Mouse (Mus musculus) myocyte (in vitro differentiated cells): ENCODE measurements at regions not wholly inside any gene's neighbourhood (a gene's known extent, or its start where the extent isn't known, plus 50 kb on each side); places are given as distances from the start of the nearest gene placed in this dataset.

Experiments used
- CEBPB ChIP-seq: IDR thresholded peaks from 2 replicates; pipeline ENCODE4 v1.6.1; 2011; ENCODE audit warnings: mild to moderate bottlenecking, moderate library complexity; ENCODE audit not compliant: poor library complexity, insufficient read depth, severe bottlenecking
- E2F4 ChIP-seq: IDR thresholded peaks from one replicate; pipeline ENCODE4 v1.6.1; 2011; ENCODE audit warnings: mild to moderate bottlenecking, control low read depth, moderate library complexity; ENCODE audit not compliant: insufficient read depth
- MAX ChIP-seq: IDR thresholded peaks from one replicate; pipeline ENCODE4 v1.6.1; 2011; ENCODE audit warnings: low read depth, mild to moderate bottlenecking, control low read depth
- MYOD1 ChIP-seq, 3 experiments: IDR thresholded peaks; one replicate each; pipeline ENCODE4 v1.6.1; 2011; ENCODE audit warnings: control low read depth in 2 of 3, low read depth in 2 of 3, mild to moderate bottlenecking in 2 of 3, moderate library complexity in 1 of 3; ENCODE audit not compliant: insufficient read length in 2 of 3, control insufficient read depth in 1 of 3
- MYOG ChIP-seq, 3 experiments: IDR thresholded peaks; one replicate each; pipeline ENCODE4 v1.6.1; 2011; ENCODE audit warnings: control low read depth in 2 of 3, low read depth in 2 of 3, mild to moderate bottlenecking in 2 of 3; ENCODE audit not compliant: insufficient read length in 2 of 3, control insufficient read depth in 1 of 3, insufficient read depth in 1 of 3
- POLR2A ChIP-seq: IDR thresholded peaks from one replicate; pipeline ENCODE4 v1.6.1; 2011; ENCODE audit warnings: low read depth, mild to moderate bottlenecking, control low read depth, moderate library complexity; ENCODE audit not compliant: insufficient read length
- POLR2AphosphoS2 ChIP-seq: IDR thresholded peaks from one replicate; pipeline ENCODE4 v1.6.1; 2011; ENCODE audit warnings: low read depth, control low read depth; ENCODE audit not compliant: insufficient read length
- REST ChIP-seq: IDR thresholded peaks from one replicate; pipeline ENCODE4 v1.6.1; 2011; ENCODE audit warnings: mild to moderate bottlenecking, control low read depth, moderate library complexity; ENCODE audit not compliant: insufficient read depth, insufficient read length
- SRF ChIP-seq: IDR thresholded peaks from one replicate; pipeline ENCODE4 v1.6.1; 2011; ENCODE audit warnings: low read depth; ENCODE audit not compliant: control insufficient read depth, insufficient read length
- TCF12 ChIP-seq: IDR thresholded peaks from one replicate; pipeline ENCODE4 v1.6.1; 2011; ENCODE audit warnings: mild to moderate bottlenecking, control low read depth; ENCODE audit not compliant: poor library complexity, insufficient read depth, severe bottlenecking
- TCF3 ChIP-seq: IDR thresholded peaks from one replicate; pipeline ENCODE4 v1.6.1; 2011; ENCODE audit warnings: low read depth, control low read depth; ENCODE audit not compliant: insufficient read length
- USF1 ChIP-seq: IDR thresholded peaks from one replicate; pipeline ENCODE4 v1.6.1; 2011; ENCODE audit warnings: low read depth, mild to moderate bottlenecking, control low read depth, moderate library complexity

DNA sequence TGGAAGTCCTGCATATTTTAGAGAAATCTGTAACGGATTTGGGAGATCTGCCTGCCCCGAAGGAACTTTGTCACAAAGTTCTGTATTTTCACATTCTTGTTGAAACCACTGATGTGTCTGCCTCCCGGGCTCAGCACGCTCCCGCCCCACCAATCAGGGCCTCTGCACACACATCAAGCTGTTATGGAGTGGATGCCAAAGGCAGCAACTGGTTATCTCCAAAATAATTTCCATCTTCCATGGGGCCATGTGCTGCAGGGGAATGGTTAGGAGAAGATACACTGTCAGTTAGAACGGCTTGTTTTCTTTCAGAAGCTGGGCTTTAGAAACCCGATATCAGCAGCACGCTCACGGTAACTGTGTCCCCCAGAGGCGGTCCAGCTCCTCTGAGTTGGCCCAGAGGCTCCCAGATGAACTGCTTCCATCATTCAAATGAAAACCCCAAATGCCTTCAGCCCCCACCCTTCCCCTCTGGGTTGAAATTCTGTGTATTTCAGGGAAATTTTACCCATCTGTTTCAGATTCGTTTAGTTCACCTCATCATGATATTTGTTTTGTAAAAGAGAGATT is 240.0 kb downstream of the Cdc5l start:
- TF ChIP-seq POLR2A = no peak
- TF ChIP-seq USF1 = no peak
- TF ChIP-seq TCF12 = no peak
- TF ChIP-seq MAX = no peak
- no peak for TF ChIP-seq E2F4
- no peak for TF ChIP-seq CEBPB
- no peak for TF ChIP-seq POLR2AphosphoS2
- TF ChIP-seq MYOD1 (IDR thresholded peaks at IDR 0.05; ENCODE audit: control insufficient read depth in 1 of 3, insufficient read length in 2 of 3, low read depth in 2 of 3) = no peak
- no peak for TF ChIP-seq SRF
- no peak for TF ChIP-seq REST
- no peak for TF ChIP-seq MYOG (IDR thresholded peaks at IDR 0.05; ENCODE audit: control insufficient read depth in 1 of 3, insufficient read depth in 1 of 3, insufficient read length in 2 of 3, low read depth in 2 of 3)
- TF ChIP-seq TCF3 = no peak
